Mouse (Mus musculus): ENCODE measurements around the gene Nckipsd.

DNA sequence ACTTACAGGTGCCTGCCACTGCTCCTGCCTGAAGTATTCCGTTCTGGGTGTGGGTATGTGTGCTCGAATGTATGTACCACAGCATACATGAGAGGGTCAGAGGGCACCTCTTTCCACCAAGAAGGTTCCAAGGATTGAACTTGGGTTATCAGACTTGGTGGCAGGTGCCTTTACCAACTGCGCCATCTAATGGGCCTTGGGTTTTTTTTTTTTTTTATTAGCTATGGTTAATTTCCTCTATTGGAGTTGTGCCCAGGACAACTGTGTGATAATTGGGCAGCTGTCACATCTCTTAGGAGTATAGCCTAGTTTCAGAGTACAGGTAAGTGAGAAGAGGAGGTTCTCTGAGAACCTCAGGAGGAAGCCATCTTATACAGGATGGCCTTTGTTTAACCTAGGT lies 8.6 kb upstream of the Nckipsd start:
- TF ChIP-seq CTCF (IDR thresholded peaks at IDR 0.05; ENCODE audit: borderline replicate concordance, insufficient read depth, low read depth, low read length) (no peak), POLR2A (IDR thresholded peaks at IDR 0.05; ENCODE audit: borderline replicate concordance, insufficient read depth, low read length) (no peak)
